Mouse (Mus musculus) embryonic facial prominence, embryonic 14.5 days (tissue): Measurements from ENCODE around the gene Bcar3. TPM values are rescaled to one million over a fixed set of nuclear protein-coding genes. Genes with fewer than 3 reads are reported as not detected.

Experiments
- ATAC-seq: fragments of 200-750 bp; cut with Nextera tagmentation; 2 replicates; pipeline ENCODE4 v1.8.0; 2017; ENCODE audit warnings: low read depth, moderate number of reproducible peaks, moderate TSS enrichment
- DNase-seq: peaks from one replicate; pipeline ENCODE4 v3.0.0-alpha.2; 2015; ENCODE audit warnings: low spot score
- H3K27ac ChIP-seq: fragments of 300-500 bp; sonication (generic); replicated peaks from 2 replicates; pipeline ENCODE4 v1.5.1; 2014; ENCODE audit warnings: low read depth, mild to moderate bottlenecking, low read length, moderate library complexity
- H3K27me3 ChIP-seq: fragments of 300-500 bp; sonication (generic); replicated peaks from 2 replicates; pipeline ENCODE4 v1.6.1; 2014; ENCODE audit warnings: low read length; ENCODE audit not compliant: control insufficient read depth, insufficient read depth
- H3K36me3 ChIP-seq: fragments of 300-500 bp; sonication (generic); 2 replicates; pipeline ENCODE4 v1.6.1; 2014; ENCODE audit warnings: low read length, mixed read lengths; ENCODE audit not compliant: control insufficient read depth, insufficient read depth
- H3K4me1 ChIP-seq: fragments of 300-500 bp; sonication (generic); 2 replicates; pipeline ENCODE4 v1.6.1; 2014; ENCODE audit warnings: antibody characterized with exemption, low read length; ENCODE audit not compliant: control insufficient read depth, insufficient read depth
- H3K4me2 ChIP-seq: fragments of 300-500 bp; sonication (generic); 2 replicates; pipeline ENCODE4 v1.6.1; 2014; ENCODE audit warnings: low read depth, mild to moderate bottlenecking, low read length, moderate library complexity, mixed read lengths
- H3K4me3 ChIP-seq: fragments of 300-500 bp; sonication (generic); 2 replicates; pipeline ENCODE4 v1.5.1; 2014; ENCODE audit warnings: low read depth, mild to moderate bottlenecking, low read length
- H3K9ac ChIP-seq: fragments of 300-500 bp; sonication (generic); 2 replicates; pipeline ENCODE4 v1.6.1; 2014; ENCODE audit warnings: low read depth, mild to moderate bottlenecking, low read length, moderate library complexity, mixed read lengths
- H3K9me3 ChIP-seq: fragments of 300-500 bp; sonication (generic); 2 replicates; pipeline ENCODE4 v1.6.1; 2016; ENCODE audit warnings: low read length; ENCODE audit not compliant: control insufficient read depth
- WGBS: fragments of 180-500 bp; shearing (Covaris S2); extraction: QIAGEN DNeasy Blood & Tissue Kit; methylation state at CpG from one replicate; pipeline ENCODE4 v1.1.7; 2014; 5-methylcytosine and 5-hydroxymethylcytosine counted together
- polyA plus RNA-seq: library from polyadenylated mRNA; unstranded; fragments of >200 nt; fragmentation: Nextera tagmentation; extraction: Ambion mirVana; gene quantifications from 2 replicates; pipeline ENCODE4 v1.2.1, GENCODE M21; 2014

Bcar3 gene
- polyA plus RNA-seq, 1 experiment from 2014 or later, result 10.0 TPM

GRCm38 (mm10) chr3:122507826-122508225 lies 213.9 kb downstream of the Bcar3 start:
- no peak overlapping the region for H3K4me2 ChIP-seq
- DNase-seq, result no peak
- H3K9me3 ChIP-seq, result no peaks in the 10 kb centered on the region
- no peak overlapping the region for H3K9ac ChIP-seq
- H3K27me3 ChIP-seq, result no peaks in the 10 kb centered on the region
- peaks cover 5% of the 10 kb centered on the region for H3K4me1 ChIP-seq
- H3K36me3 ChIP-seq, result peaks cover 3% of the 10 kb centered on the region; the same call in 1 of the 2 replicates
- 96% methylated on average over 14 of the region's 14 CpGs for WGBS
- H3K27ac ChIP-seq, result no peak overlapping the region
- ATAC-seq, result no peak
- no peak overlapping the region for H3K4me3 ChIP-seq

- peaks cover 5% of the 10 kb centered on the region for H3K4me1 ChIP-seq
- no peak overlapping the region for H3K9ac ChIP-seq
Observed at GRCm38 (mm10) chr3:122509084-122509483, 215.1 kb downstream of the Bcar3 start.

DNA sequence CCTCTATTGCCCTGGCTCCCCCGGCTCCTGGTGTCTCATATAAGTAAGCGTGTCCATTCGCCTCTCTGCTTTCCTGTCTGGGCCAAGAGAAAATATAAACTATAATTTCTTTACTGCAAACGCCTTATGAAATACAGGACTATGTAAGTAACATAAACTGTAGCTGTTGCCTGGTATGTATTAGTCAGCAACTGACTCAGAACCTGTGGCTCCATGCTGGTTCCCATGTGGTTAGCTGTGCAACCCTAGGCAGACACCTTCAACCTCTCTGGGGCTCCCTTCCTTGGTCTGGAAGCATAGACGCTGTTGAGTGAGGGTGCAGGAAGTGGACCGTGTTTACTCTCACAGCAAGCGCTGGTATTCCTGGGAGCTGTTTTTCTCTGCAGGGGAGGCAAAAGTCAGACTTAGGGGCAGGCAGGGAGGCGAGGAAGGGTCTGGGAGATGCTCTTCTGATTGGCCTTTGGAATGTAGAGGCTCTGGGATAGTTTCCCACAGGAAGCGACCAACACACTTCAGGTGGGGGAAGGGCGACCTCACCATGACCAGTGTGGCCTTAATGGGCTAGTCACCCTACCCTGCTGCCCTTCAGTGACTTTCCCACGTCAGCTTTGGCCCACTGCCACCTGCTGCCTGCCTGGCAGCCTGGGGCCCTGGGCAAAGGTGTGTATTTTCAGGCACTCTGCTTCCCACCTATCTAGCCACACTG lies 215.8 kb downstream of the Bcar3 start:
- no peak for DNase-seq
- H3K9ac ChIP-seq, result no peak overlapping the region
- no peak overlapping the region for H3K4me2 ChIP-seq
- ATAC-seq, result no peak
- 0 out of 2 replicates have a peak overlapping the region, but pooled peaks have one; percentile 15 for H3K27ac ChIP-seq
- H3K9me3 ChIP-seq, result no peaks in the 10 kb centered on the region
- no peak overlapping the region for H3K4me3 ChIP-seq
- H3K36me3 ChIP-seq, result peaks cover 5% of the 10 kb centered on the region; the same call in 1 of the 2 replicates
- H3K4me1 ChIP-seq, result peaks cover 5% of the 10 kb centered on the region
- no peaks in the 10 kb centered on the region for H3K27me3 ChIP-seq
- 48% methylated on average over 11 of the region's 11 CpGs for WGBS

More at GRCm38 (mm10) chr3:122509084-122509483, 215.1 kb downstream of the Bcar3 start:
- H3K4me2 ChIP-seq, result no peak overlapping the region
- H3K36me3 ChIP-seq, result peaks cover 5% of the 10 kb centered on the region; the same call in 1 of the 2 replicates
- 0 out of 2 replicates have a peak overlapping the region, but pooled peaks have one; percentile 15 for H3K27ac ChIP-seq
- peak; percentile 71 for ATAC-seq
- H3K27me3 ChIP-seq, result no peaks in the 10 kb centered on the region
- H3K4me3 ChIP-seq, result no peak overlapping the region
- WGBS, result 25% methylated on average over 5 of the region's 5 CpGs
- H3K9me3 ChIP-seq, result no peaks in the 10 kb centered on the region
- DNase-seq, result peak; percentile 75

GRCm38 (mm10) chr3:122510240-122510750 lies 216.4 kb downstream of the Bcar3 start:
- 79% methylated on average over 14 of the region's 14 CpGs for WGBS

GRCm38 (mm10) chr3:122510932-122511331 lies 217.0 kb downstream of the Bcar3 start:
- peaks cover 11% of the 10 kb centered on the region for H3K4me1 ChIP-seq
- no peaks in the 10 kb centered on the region for H3K27me3 ChIP-seq
- H3K4me3 ChIP-seq, result no peak overlapping the region
- H3K36me3 ChIP-seq, result peaks cover 5% of the 10 kb centered on the region; the same call in 1 of the 2 replicates
- DNase-seq (no peak), ATAC-seq (no peak)
- H3K9ac ChIP-seq, result no peak overlapping the region
- no peak overlapping the region for H3K27ac ChIP-seq
- H3K4me2 ChIP-seq, result no peak overlapping the region
- no peaks in the 10 kb centered on the region for H3K9me3 ChIP-seq
- 46% methylated on average over 10 of the region's 10 CpGs for WGBS

More at GRCm38 (mm10) chr3:122510240-122510750, 216.4 kb downstream of the Bcar3 start:
- Histone ChIP-seq H3K27ac (no peak overlapping the region), H3K9ac (no peak overlapping the region), H3K4me3 (no peak overlapping the region), H3K9me3 (no peaks in the 10 kb centered on the region), H3K27me3 (no peaks in the 10 kb centered on the region), H3K36me3 (peaks cover 5% of the 10 kb centered on the region; the same call in 1 of the 2 replicates), H3K4me2 (no peak overlapping the region), H3K4me1 (peaks cover 5% of the 10 kb centered on the region)
- ATAC-seq (no peak), DNase-seq (no peak)

DNA sequence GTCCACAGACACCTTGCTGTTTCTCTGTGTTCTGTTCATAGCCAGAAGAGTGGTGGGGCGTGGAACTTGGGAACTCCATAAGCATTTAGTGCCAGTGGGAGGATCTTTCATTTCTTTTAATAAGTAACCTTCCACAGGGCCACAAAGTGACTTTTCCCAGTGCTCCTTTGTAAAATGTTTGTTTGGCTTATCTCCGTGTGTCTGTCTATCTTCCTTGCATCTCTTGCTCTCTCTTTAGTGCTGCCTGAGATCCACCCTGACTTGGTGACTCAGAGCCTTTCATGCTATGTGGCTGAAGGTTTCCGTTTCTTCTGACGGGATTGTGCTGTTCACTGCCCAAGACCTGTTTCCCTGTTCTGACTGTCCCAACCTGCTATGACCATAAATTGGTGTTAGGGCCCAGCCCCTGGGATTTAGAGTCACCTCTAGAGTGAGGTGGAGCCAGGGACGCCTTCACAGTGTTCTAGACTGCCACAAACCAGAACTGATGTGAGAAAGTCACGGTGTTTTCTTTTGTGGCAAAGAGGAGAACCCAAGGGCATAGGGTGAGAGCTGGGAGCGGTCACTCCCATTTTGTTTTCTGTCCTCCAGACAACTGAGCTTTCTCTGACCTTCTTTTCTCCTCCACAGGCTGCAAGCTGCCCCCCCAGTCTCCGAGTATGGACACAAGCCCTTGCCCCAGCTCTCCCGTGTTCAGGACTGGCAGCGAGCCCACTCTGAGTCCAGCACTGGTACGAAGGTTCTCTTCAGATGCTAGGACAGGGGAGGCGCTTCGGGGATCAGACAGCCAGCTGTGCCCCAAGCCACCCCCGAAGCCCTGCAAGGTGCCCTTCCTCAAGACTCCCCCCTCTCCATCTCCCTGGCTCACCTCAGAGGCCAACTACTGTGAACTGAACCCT lies 218.0 kb downstream of the Bcar3 start:
- 86% methylated on average over 14 of the region's 14 CpGs for WGBS
- ATAC-seq, result no peak
- Histone ChIP-seq H3K27ac (no peak overlapping the region), H3K9me3 (no peaks in the 10 kb centered on the region), H3K9ac (no peak overlapping the region), H3K27me3 (no peaks in the 10 kb centered on the region), H3K36me3 (peaks cover 5% of the 10 kb centered on the region; the same call in 1 of the 2 replicates), H3K4me1 (peaks cover 16% of the 10 kb centered on the region), H3K4me3 (no peak overlapping the region), H3K4me2 (no peak overlapping the region)
- no peak for DNase-seq

DNA sequence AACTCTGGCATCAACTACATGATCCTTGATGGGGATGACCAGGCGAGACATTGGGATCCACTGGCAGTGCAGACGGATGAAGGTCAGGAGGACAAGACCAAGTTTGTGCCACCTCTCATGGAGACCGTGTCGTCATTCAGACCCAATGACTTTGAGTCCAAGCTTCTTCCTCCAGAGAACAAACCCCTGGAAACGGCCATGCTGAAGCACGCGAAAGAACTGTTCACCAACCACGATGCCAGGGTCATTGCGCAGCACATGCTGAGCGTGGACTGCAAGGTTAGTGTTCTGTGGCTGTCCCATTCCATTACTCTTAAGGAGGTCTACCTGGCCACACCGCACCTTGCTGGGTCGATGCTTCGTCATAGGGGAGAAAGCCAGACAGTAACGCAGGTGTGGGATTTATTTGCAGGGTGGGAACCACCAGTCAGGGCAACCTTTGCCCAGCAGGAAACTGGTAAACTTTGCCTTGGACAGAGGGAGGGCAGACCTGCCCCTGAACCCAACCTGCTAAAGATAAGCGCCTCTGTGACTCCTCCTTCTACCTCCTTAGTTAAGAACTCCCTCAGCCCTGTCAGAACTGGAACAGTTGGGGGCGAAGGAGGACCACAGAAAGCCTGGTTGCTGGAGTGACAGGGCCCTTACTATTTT lies 218.9 kb downstream of the Bcar3 start:
- no peak overlapping the region for H3K4me2 ChIP-seq
- no peak overlapping the region for H3K9ac ChIP-seq
- H3K4me1 ChIP-seq, result peaks cover 24% of the 10 kb centered on the region
- ATAC-seq, result no peak
- DNase-seq, result no peak
- H3K27ac ChIP-seq, result no peak overlapping the region
- 95% methylated on average over 16 of the region's 16 CpGs for WGBS
- peaks cover 5% of the 10 kb centered on the region; the same call in 1 of the 2 replicates for H3K36me3 ChIP-seq
- no peaks in the 10 kb centered on the region for H3K27me3 ChIP-seq
- H3K9me3 ChIP-seq, result no peaks in the 10 kb centered on the region
- H3K4me3 ChIP-seq, result no peak overlapping the region
